Comparison of ENCODE assay signal across 9 mouse cellular contexts in the genomic region with DNA sequence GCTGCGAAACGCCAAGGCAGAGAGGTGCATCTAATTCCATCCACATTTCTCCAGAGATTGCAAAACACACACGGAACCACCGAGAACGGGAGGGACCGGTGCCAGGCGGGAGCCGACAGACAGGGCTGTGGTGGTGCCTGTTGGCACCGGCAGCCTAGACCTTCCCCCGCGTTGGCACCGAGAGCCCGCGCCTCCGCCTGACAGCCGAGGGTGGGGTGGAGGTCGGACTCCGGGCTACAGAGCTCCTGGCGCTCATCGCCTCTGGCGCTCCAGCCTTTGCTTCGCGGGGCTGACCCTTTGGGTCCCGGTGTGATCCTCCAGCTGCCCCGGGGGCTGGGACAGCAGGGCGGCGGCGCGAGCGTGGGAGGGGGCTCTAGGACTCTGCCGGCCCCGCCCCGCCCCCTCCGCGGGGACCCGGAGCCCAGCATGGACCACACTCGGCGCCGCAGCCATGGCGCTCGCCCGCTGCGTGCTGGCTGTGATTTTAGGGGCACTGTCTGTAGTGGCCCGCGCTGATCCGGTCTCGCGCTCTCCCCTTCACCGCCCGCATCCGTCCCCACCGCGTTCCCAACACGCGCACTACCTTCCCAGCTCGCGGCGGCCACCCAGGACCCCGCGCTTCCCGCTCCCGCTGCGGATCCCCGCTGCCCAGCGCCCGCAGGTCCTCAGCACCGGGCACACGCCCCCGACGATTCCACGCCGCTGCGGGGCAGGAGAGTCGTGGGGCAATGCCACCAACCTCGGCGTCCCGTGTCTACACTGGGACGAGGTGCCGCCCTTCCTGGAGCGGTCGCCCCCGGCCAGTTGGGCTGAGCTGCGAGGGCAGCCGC. TPM values are rescaled to one million over a fixed set of nuclear protein-coding genes. Genes with fewer than 3 reads are reported as not detected.
A peak's percentile ranks its signal among the peaks of the same experiment; 100 is the strongest.
DNase-seq lines count a peak whose midpoint lies in the region; ATAC-seq and TF ChIP-seq lines count a peak whose summit lies in the region.
"Had no signal": no experiment of that assay in that cellular context is flagged by ENCODE, and none has a peak within 500 bp of the region (broad histone marks: within the 10 kb centered on the region; RNA-seq: fewer than 3 reads in every experiment).

A gene (plus strand): TSS at position 206 of the 830 bp plus-strand sequence.

- peak; percentile 3 for DNase-seq in liver, adult 2 months (ENCODE audit: extremely low read depth, low read depth, low spot score)
- DNase-seq in liver = no peak
- peak; percentile 49 for DNase-seq in embryo, embryonic 9.5 days (ENCODE audit: extremely low spot score)
- peak; percentile 49 to 57 for DNase-seq in heart, adult 2 months
- peak; percentile 41 for DNase-seq in kidney, adult 2 months
- DNase-seq in midbrain, embryonic 14.5 days = peak; percentile 66
- DNase-seq in splenic B cell, adult 2 months (ENCODE audit: low read depth, low spot score) = peak; percentile 27

- peak within 1 kb of the TSS; percentile 23; the same call in 1 of the 2 replicates for H3K9ac ChIP-seq in liver, adult 2 months (ENCODE audit: low read depth, low read length)
- H3K9ac ChIP-seq in heart, adult 2 months (ENCODE audit: low read depth, low read length) = peak within 1 kb of the TSS; percentile 44
- peak within 1 kb of the TSS; percentile 74 for H3K9ac ChIP-seq in limb, embryonic 12.5 days (replicated peaks)
- H3K9ac ChIP-seq in midbrain, embryonic 14.5 days (replicated peaks; ENCODE audit: low read length) = peak within 1 kb of the TSS; percentile 72

- H3K4me2 ChIP-seq in limb, embryonic 12.5 days = peak within 1 kb of the TSS; percentile 100
- H3K4me2 ChIP-seq in midbrain, embryonic 14.5 days (ENCODE audit: low read length) = peak within 1 kb of the TSS; percentile 99

- H3K27me3 ChIP-seq in liver, adult 2 months (ENCODE audit: control insufficient read depth, insufficient read depth, low read length) = peaks cover 15% of the 10 kb centered on the region
- H3K27me3 ChIP-seq in heart, adult 2 months (ENCODE audit: control insufficient read depth, insufficient read depth, low read length) = peaks cover 9% of the 10 kb centered on the region
- no peaks in the 10 kb centered on the region for H3K27me3 ChIP-seq in kidney, adult 2 months (replicated peaks; ENCODE audit: control insufficient read depth, insufficient read depth, low read length)
- H3K27me3 ChIP-seq in limb, embryonic 12.5 days = peaks cover 51% of the 10 kb centered on the region
- peaks cover 10% of the 10 kb centered on the region; the same call in 1 of the 2 replicates for H3K27me3 ChIP-seq in midbrain, embryonic 14.5 days (ENCODE audit: control insufficient read depth, insufficient read depth, low read length)
- H3K27me3 ChIP-seq in splenic B cell, adult 2 months (ENCODE audit: control insufficient read depth, insufficient read depth, low read length, poor library complexity, severe bottlenecking) = no peaks in the 10 kb centered on the region
- H3K27me3 ChIP-seq: CH12.LX had no signal

- ATAC-seq in limb, embryonic 12.5 days (ENCODE audit: insufficient number of reproducible peaks, insufficient read depth, low FRiP score, low TSS enrichment, low read depth) = peak; percentile 66
- ATAC-seq in midbrain, embryonic 14.5 days (ENCODE audit: low FRiP score, low TSS enrichment) = peak; percentile 80

- no peak for TF ChIP-seq POLR2A in liver, adult 2 months (IDR thresholded peaks at IDR 0.05; ENCODE audit: extremely low read depth, insufficient read depth, low read length)
- no peak for TF ChIP-seq POLR2A in heart, adult 2 months (IDR thresholded peaks at IDR 0.05; ENCODE audit: insufficient read depth, low read depth, low read length)
- TF ChIP-seq POLR2A in kidney, adult 2 months (IDR thresholded peaks at IDR 0.05; ENCODE audit: low read depth, low read length) = no peak

- no peak for TF ChIP-seq EP300 in heart, adult 2 months (IDR thresholded peaks at IDR 0.05; ENCODE audit: insufficient read depth, low read depth, low read length)

- no peak for TF ChIP-seq CTCF in liver, adult 2 months (IDR thresholded peaks at IDR 0.05; ENCODE audit: low read depth, low read length)
- no peak for TF ChIP-seq CTCF in heart, adult 2 months (IDR thresholded peaks at IDR 0.05)
- TF ChIP-seq CTCF in kidney, adult 2 months (conservative IDR thresholded peaks at IDR 0.05; ENCODE audit: insufficient read depth, insufficient read length, low read depth, low read length) = no peak

- H3K27ac ChIP-seq in liver, adult 2 months (replicated peaks; ENCODE audit: insufficient read depth, low read depth, low read length) = no peak within 1 kb of the TSS
- H3K27ac ChIP-seq in heart, adult 2 months = no peak within 1 kb of the TSS
- no peak within 1 kb of the TSS for H3K27ac ChIP-seq in kidney, adult 2 months (ENCODE audit: insufficient read depth, low read depth, low read length)
- H3K27ac ChIP-seq in limb, embryonic 12.5 days = no peak within 1 kb of the TSS
- H3K27ac ChIP-seq in midbrain, embryonic 14.5 days (replicated peaks; ENCODE audit: low read depth, low read length) = no peak within 1 kb of the TSS

- H3K4me1 ChIP-seq in liver, adult 2 months (ENCODE audit: control insufficient read depth, insufficient read depth, low read length) = peaks cover 10% of the 10 kb centered on the region; the same call in 1 of the 2 replicates
- H3K4me1 ChIP-seq in heart, adult 2 months (ENCODE audit: control insufficient read depth, insufficient read depth, low read length) = peaks cover 2% of the 10 kb centered on the region; the same call in 1 of the 2 replicates
- H3K4me1 ChIP-seq in kidney, adult 2 months (ENCODE audit: control insufficient read depth, insufficient read depth, low read length) = peaks cover 5% of the 10 kb centered on the region; the same call in 1 of the 2 replicates
- H3K4me1 ChIP-seq in limb, embryonic 12.5 days (replicated peaks) = peaks cover 18% of the 10 kb centered on the region
- H3K4me1 ChIP-seq in midbrain, embryonic 14.5 days (ENCODE audit: control insufficient read depth, insufficient read depth, low read length) = peaks cover 7% of the 10 kb centered on the region

- no peaks in the 10 kb centered on the region for H3K36me3 ChIP-seq in liver, adult 2 months (ENCODE audit: control insufficient read depth, insufficient read depth, low read length)
- no peaks in the 10 kb centered on the region for H3K36me3 ChIP-seq in heart, adult 2 months (ENCODE audit: control insufficient read depth, insufficient read depth, low read length)
- H3K36me3 ChIP-seq in kidney, adult 2 months (ENCODE audit: control insufficient read depth, insufficient read depth, low read length) = no peaks in the 10 kb centered on the region
- H3K36me3 ChIP-seq in limb, embryonic 12.5 days = no peaks in the 10 kb centered on the region
- H3K36me3 ChIP-seq in midbrain, embryonic 14.5 days (ENCODE audit: control insufficient read depth, insufficient read depth, low read length) = no peaks in the 10 kb centered on the region
- H3K36me3 ChIP-seq in splenic B cell, adult 2 months (ENCODE audit: control insufficient read depth, insufficient read depth, low read length, poor library complexity, severe bottlenecking) = no peaks in the 10 kb centered on the region

- H3K9me3 ChIP-seq in limb, embryonic 12.5 days = no peaks in the 10 kb centered on the region
- no peaks in the 10 kb centered on the region for H3K9me3 ChIP-seq in midbrain, embryonic 14.5 days (ENCODE audit: control insufficient read depth, low read length)

- WGBS in liver, adult 2 months = under 1% methylated on average over 84 of the region's 84 CpGs
- WGBS in heart, adult 2 months = 1% methylated on average over 82 of the region's 84 CpGs
- under 1% methylated on average over 84 of the region's 84 CpGs for whole genome bisulfite sequencing in kidney, adult 2 months
- under 1% methylated on average over 81 of the region's 84 CpGs for WGBS in limb, embryonic 12.5 days
- WGBS in midbrain, embryonic 14.5 days = under 1% methylated on average over 82 of the region's 84 CpGs

- H3K79me2 ChIP-seq in liver, adult 2 months (ENCODE audit: control insufficient read depth, insufficient read depth, low read length) = no peaks in the 10 kb centered on the region
- no peaks in the 10 kb centered on the region for H3K79me2 ChIP-seq in heart, adult 2 months (replicated peaks; ENCODE audit: control insufficient read depth, insufficient read depth, low read length)

- peak within 1 kb of the TSS; percentile 50; the same call in 1 of the 2 replicates for H3K4me3 ChIP-seq in liver, adult 2 months (ENCODE audit: insufficient read depth, low read depth, low read length)
- peak within 1 kb of the TSS; percentile 59 for H3K4me3 ChIP-seq in heart, adult 2 months
- peak within 1 kb of the TSS; percentile 47 for H3K4me3 ChIP-seq in kidney, adult 2 months (ENCODE audit: insufficient read depth, low read depth, low read length)
- peak within 1 kb of the TSS; percentile 72 for H3K4me3 ChIP-seq in limb, embryonic 12.5 days (replicated peaks)
- H3K4me3 ChIP-seq in midbrain, embryonic 14.5 days (replicated peaks; ENCODE audit: low read depth, low read length) = peak within 1 kb of the TSS; percentile 80

- intact Hi-C loops in heart, adult 2 months (cut with DNase I) = no loop called here

RNA-seq across cellular contexts. Expression of the gene that starts here (rescaled TPM):
- total RNA-seq in liver, adult 2 months (2014; rRNA removed) = 0.18 TPM in 1 of 2 replicates, not detected in the other
- 0.07 and 0.25 TPM in 2 replicates for polyA plus RNA-seq in liver, adult 2 months (2012; rRNA removed)
- under 1 TPM; 0.66 to 0.91 TPM for total RNA-seq in heart, adult 2 months (2021)
- polyA plus RNA-seq in heart, adult 2 months (2012; rRNA removed) = 0.55 and 0.97 TPM in 2 replicates
- 1.5 and 1.6 TPM in 2 replicates for polyA plus RNA-seq in kidney, adult 2 months (2012; rRNA removed)
- 5.0 and 6.8 TPM in 2 replicates for polyA plus RNA-seq in limb, embryonic 12.5 days (2016; fragmentation: Nextera tagmentation; extraction: Ambion mirVana)
- polyA plus RNA-seq in midbrain, embryonic 14.5 days (2014; fragmentation: Nextera tagmentation; extraction: Ambion mirVana) = 9.1 and 9.3 TPM in 2 replicates

Comparison
In these comparisons a context has a peak if more than half of its experiments do, and no peak if none do; other contexts are left out.
1. Peak in DNase-seq, H3K4me3 ChIP-seq and H3K9ac ChIP-seq in liver, adult 2 months; RNA of the gene not detected or under 1 TPM.
2. Peak in DNase-seq, H3K4me3 ChIP-seq and H3K9ac ChIP-seq in heart, adult 2 months; RNA of the gene not detected or under 1 TPM.
3. H3K9ac ChIP-seq: peak in every context shown above with its lines; median percentile 74 in limb, embryonic 12.5 days; 72 in midbrain, embryonic 14.5 days; 44 in heart, adult 2 months; 23 in liver, adult 2 months.